Mouse (Mus musculus): ENCODE data around the gene Setd1a.
"Not testable (repeated sequence)": the region's sequence is repeated elsewhere in the genome, so short reads cannot be mapped to it uniquely, and the experiment has no call there.

The Setd1a gene

DNA sequence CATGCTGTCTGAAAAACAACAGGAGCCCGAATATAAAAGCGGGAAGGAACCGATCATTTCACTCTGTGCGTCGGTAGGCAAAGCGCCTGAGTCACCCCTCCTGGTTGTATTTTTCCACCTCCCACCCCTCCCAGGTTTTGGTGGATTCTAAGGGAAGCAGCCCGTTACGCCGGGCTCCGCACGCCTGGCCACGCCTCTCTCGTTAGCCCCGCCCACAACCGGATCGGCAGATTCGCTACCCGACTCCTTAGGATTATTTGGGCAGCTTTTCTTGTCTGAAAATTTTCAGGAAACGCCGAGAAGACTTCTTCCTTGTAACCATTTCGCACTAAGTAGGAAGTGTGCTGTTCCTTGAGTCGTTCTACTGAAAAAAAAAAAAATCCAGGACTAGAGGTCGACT is at the start of gene Setd1a:
Setd1a (plus strand) TSS at position 245 of the 400 bp plus-strand sequence.
- peak; percentile 89 to 92 for DNase-seq

DNA sequence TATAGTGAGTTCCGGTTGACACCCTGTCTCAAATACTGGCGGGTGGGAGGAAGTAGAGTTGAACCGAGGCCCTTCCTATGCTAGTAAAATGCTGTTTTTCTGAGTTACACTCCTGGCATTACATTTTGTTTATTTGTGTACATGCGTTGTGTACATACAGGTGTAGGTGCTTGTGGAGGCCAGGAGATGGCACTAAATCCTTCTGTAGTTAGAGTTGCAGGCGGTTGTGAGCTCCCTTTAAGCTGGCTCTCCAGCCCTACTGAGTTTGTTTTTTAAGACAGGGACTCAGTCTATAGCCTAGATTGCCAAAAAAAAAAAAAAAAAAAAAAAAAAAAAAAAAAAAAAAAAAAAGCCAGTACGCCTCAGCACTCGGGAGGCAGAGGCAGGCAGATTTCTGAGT is 48.6 kb upstream of the Setd1a start:
- DNase-seq = no peak

- no peak for DNase-seq
Observed at GRCm38 (mm10) chr7:127730170-127730569, 46.3 kb upstream of the Setd1a start.

- not testable (repeated sequence) for DNase-seq
Observed at GRCm38 (mm10) chr7:127732066-127732465, 44.4 kb upstream of the Setd1a start, which contains the start of gene Ctf2. Ctf2 (minus strand) TSS chr7:127732166.

GRCm38 (mm10) chr7:127744366-127745045 is 32.0 kb upstream of the Setd1a start, which contains the start of gene Fbxl19:
Fbxl19 (plus strand) TSS chr7:127744543.
- DNase-seq = peak; percentile 71 to 76

GRCm38 (mm10) chr7:127745251-127745651 is 31.2 kb upstream of the Setd1a start:
- DNase-seq = peak; percentile 93 to 94

GRCm38 (mm10) chr7:127745652-127746493 is 30.6 kb upstream of the Setd1a start:
- peak; percentile 95 to 98 for DNase-seq

DNA sequence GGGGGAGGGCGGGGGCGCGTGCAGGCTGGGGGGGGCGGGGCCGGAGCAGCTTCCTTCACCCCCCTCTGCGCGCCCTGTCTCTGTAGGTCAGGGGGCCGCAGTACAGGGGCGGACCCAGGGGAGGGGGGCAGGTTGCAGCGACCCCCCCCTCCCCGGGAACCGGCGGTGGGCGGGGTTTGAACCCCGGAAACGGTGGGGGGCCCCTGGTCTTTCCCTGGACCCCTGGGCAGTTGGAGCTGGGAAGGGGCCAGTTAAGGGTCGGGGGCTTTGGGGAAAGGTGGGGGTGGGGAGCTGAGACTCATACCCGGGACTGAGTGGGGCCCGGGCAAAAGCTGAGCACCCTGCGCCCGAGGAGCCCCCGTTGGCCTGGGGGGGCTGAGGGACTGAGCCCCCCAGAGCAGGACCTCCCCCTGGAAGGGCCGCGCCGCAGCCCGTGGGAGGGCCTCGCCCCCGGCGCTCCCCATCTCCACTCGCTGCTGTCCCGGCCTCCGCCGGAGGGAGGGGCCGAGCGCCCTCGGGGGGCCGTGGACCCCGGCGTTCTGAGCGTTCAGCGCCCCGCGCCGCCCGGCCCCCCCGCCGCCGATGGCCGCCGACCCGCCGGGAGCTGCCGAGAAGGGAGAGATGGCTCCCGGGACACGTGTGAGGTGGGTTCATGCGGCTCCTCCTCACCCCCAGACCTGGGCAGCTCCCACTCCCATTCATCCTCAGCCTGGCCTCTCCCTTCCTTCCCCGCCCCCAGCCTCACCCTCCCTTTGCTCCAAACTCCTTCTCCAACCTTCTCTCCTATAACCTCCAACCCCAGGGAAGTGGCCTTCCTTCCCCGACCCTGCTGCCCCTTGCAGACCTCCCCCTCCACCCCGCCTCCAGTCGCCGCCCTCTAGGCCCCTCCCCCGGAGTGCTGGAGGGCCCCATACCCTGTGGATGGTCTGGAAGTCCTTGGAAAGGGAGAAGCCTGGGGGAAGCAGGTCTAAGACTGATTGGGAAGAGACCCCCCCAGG is 29.7 kb upstream of the Setd1a start:
- DNase-seq = peak; percentile 32 to 54

- no peak for DNase-seq
Observed at GRCm38 (mm10) chr7:127747559-127748234, 28.8 kb upstream of the Setd1a start.

GRCm38 (mm10) chr7:127748235-127748560 is 28.3 kb upstream of the Setd1a start:
- DNase-seq = no peak

DNA sequence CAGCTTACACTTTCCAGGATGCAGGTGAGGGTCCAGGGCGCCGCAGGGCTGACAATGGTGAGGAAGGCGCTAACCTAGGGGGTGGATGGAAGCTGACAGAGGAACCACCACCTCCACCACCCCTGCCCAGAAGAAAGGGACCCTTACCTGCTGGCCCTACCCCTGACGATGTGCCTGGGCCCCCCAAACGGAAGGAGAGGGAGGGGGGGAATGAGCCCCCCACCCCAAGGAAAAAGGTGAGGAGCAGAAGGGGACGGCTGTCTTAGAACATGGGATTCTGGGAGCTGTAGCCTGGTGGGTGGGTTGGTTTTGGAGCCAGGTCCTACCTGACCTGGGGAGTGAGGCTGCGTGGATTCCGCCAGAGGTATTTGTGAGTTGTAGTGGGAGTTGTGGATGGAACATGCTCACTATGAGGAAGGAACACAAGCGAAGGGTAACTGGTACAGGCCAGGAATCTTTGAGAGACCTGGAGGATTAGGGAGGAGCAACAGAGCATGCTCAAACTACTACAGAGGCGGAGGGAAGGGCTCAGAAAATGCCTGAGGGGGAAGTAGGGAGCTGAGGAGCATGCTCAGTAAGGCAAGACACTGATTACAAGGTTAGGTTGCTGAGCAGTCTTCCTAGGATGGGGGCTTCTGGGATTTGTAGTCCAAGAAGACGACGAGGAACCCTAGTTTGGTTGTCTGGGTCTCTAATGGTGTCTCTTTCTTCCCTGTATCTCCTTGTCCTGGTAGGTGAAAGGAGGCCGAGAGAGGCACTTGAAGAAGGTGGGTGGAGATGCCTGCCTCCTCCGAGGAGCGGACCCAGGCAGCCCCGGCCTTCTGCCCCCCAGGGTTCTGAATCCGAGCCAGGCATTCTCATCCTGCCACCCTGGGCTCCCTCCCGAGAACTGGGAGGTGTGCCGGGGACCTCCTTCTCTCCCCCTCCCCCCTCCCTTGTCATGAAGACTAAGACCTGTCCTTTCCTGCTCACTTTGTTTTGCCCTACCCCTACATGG is 26.0 kb upstream of the Setd1a start:
- DNase-seq = no peak

DNA sequence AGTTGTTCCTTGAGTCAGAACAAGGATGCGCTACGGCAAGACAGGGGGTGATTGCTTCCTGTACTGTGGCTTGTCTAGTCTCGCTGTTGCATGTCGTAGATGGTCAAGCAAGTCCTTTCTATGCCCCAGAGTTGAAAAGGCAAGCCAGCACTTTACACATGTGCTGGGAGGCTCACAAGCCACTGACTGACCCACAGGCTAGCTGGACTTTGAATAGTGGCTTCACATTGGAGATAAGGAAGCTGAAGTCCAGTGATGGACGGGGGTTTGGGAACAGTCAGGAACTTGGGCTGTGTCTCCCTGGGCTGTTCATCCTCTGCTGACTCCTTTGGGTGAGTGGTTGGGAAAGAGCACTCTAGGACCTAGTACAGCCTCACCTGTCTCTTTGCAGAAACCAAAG is 24.9 kb upstream of the Setd1a start:
- DNase-seq = no peak

DNA sequence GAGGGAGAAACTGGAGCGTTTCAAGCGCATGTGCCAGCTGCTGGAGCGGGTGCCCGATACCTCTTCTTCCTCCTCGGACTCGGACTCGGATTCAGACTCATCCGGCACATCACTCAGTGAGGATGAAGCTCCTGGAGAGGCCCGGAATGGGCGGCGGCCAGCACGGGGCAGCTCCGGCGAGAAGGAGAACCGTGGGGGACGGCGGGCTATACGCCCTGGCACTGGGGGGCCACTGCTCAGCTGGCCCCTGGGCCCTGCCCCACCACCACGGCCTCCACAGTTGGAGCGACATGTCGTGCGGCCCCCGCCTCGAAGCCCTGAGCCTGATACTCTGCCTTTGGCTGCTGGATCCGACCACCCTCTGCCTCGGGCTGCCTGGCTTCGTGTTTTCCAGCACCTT is 24.4 kb upstream of the Setd1a start:
- DNase-seq = no peak

DNA sequence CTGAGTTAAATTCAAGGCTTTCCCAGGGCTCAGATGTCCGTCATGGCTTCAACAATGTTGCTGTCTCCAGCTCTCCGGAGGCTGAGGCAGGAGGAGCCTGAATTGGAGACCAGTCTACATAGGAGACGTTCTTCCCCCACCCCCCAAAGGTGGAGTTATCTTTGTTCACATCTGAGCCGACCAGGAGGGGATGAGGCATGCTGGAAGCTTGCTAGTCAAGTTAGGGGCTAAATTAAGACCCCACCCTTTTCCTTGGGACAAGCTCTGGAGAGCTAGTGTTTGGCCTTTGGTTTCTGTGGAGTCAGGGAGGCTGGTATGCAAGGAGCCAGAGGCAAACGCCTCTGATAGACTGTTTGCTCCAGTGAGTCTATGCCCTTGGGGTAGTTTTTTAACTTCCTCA is 23.3 kb upstream of the Setd1a start:
- DNase-seq = no peak

DNA sequence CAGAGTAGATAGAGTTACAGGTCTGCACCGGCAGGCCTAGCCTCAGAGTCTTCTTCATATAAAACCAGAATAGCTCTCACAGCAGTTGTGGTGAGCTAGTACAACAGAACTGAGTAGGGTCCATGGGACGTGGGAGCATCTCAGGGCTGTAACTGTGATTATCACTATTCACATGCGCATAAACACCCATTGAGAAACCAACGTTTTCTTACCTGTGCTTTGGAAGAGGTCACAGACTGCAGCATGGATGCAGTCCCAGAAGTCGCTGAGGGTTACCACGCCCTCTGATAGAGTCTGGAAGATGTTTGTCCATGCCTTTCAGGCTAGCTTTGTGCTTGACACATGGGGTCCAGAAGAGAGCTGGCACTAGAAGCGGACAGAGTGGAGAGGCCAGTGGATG is 22.7 kb upstream of the Setd1a start:
- DNase-seq = no peak

- no peak for DNase-seq
Observed at GRCm38 (mm10) chr7:127759716-127760115, 16.8 kb upstream of the Setd1a start.

- no peak for DNase-seq
Observed at GRCm38 (mm10) chr7:127760478-127760877, 16.0 kb upstream of the Setd1a start.

GRCm38 (mm10) chr7:127761026-127761425 is 15.4 kb upstream of the Setd1a start:
- peak; percentile 73 to 84 for DNase-seq

DNA sequence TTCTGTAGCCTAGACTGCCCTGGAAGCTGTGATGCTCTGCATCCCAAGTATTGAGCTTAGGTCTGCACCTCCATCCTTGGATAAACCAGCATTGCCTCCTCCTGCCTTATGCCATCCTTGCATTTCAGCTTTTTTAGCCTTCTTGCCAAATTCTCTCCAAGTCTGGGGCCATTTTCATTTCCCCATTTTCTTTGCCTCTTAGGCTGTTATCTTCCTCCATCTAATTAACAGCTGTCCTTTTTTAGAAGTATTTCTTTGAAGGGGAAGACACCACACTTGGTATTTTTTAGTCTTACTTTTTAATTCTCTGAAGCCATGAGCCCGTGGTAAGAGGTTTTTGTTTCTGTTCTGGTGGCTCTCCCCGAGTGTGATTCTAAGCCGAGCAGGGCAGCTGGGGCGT is 12.8 kb upstream of the Setd1a start:
- DNase-seq = no peak

DNA sequence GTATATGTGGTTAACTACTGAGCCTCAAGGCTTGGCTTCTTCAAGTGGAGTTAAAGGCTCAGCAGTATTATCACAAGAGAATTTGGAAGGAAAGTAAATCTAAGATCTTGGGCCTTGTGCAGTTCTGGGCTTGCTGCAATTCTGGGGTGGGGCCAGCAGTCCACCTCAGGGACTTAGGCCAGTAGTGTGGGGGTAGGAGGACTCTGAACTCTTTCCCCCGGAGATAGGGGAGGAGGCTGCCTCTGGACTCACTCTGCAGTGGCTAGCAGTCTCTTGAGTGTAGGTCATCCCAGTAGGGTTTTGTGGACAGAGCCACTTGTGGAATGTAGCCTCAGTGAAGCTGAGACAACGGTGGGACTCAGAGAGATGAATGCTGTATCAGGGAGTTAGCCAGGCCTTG is 10.7 kb upstream of the Setd1a start:
- DNase-seq = no peak

Measured in lung, postnatal 4 days (tissue).